Mouse (Mus musculus) retina, embryonic 14.5 days (tissue): ENCODE measurements around the gene Acot3.
"Not testable (repeated sequence)": the region's sequence is repeated elsewhere in the genome, so short reads cannot be mapped to it uniquely, and the experiment has no call there.

Source experiments
- DNase-seq: peaks from one replicate; pipeline ENCODE4 v3.0.0-alpha.2; 2015; ENCODE audit warnings: low spot score

Gene Acot3

GRCm38 (mm10) chr12:84051937-84052474 is at the start of gene Acot3:
Gene Acot3 (plus strand): TSS chr12:84052144.
- no peak for DNase-seq

GRCm38 (mm10) chr12:84003866-84004265 is 48.1 kb upstream of the Acot3 start:
- no peak for DNase-seq

GRCm38 (mm10) chr12:84008251-84008650 is 43.7 kb upstream of the Acot3 start:
- no peak for DNase-seq

GRCm38 (mm10) chr12:84008729-84009128 is 43.2 kb upstream of the Acot3 start:
- DNase-seq: no peak

- DNase-seq: peak; percentile 74
These were observed 42.6 kb upstream of the Acot3 start, which contains the start of gene Acot1 for GRCm38 (mm10) chr12:84009171-84009965. Gene Acot1 (plus strand): TSS chr12:84009490.

- DNase-seq: peak; percentile 4
These were observed 41.7 kb upstream of the Acot3 start for GRCm38 (mm10) chr12:84010201-84010600.

- peak; percentile 82 for DNase-seq
These were observed 40.5 kb upstream of the Acot3 start for GRCm38 (mm10) chr12:84011251-84012040.

GRCm38 (mm10) chr12:84013130-84013529 is 38.8 kb upstream of the Acot3 start:
- peak; percentile 26 for DNase-seq

- DNase-seq: no peak
These were observed 38.2 kb upstream of the Acot3 start for GRCm38 (mm10) chr12:84013701-84014100.

GRCm38 (mm10) chr12:84020528-84020927 is 31.4 kb upstream of the Acot3 start:
- not testable (repeated sequence) for DNase-seq

GRCm38 (mm10) chr12:84022266-84022665 is 29.7 kb upstream of the Acot3 start:
- not testable (repeated sequence) for DNase-seq

- no peak for DNase-seq
These were observed 28.7 kb upstream of the Acot3 start for GRCm38 (mm10) chr12:84023052-84023745.

- DNase-seq: no peak
These were observed 26.1 kb upstream of the Acot3 start for GRCm38 (mm10) chr12:84025888-84026287.

- not testable (repeated sequence) for DNase-seq
These were observed 23.6 kb upstream of the Acot3 start for GRCm38 (mm10) chr12:84028328-84028727.

GRCm38 (mm10) chr12:84029043-84029442 is 22.9 kb upstream of the Acot3 start:
- not testable (repeated sequence) for DNase-seq

- DNase-seq: peak; percentile 87
These were observed 21.1 kb upstream of the Acot3 start for GRCm38 (mm10) chr12:84030659-84031332.

GRCm38 (mm10) chr12:84032854-84033253 is 19.1 kb upstream of the Acot3 start:
- DNase-seq: no peak

- DNase-seq: not testable (repeated sequence)
These were observed 18.6 kb upstream of the Acot3 start for GRCm38 (mm10) chr12:84033302-84033701.

- DNase-seq: no peak
These were observed 17.8 kb upstream of the Acot3 start for GRCm38 (mm10) chr12:84034108-84034507.

GRCm38 (mm10) chr12:84038241-84038640 is 13.7 kb upstream of the Acot3 start, which contains the start of gene Acot4:
Gene Acot4 (plus strand): TSS chr12:84038379.
- DNase-seq: peak; percentile 35

GRCm38 (mm10) chr12:84038691-84039111 is 13.2 kb upstream of the Acot3 start, which contains the start of gene Gm49366:
Gene Gm49366 (plus strand): TSS chr12:84038935.
- DNase-seq: peak; percentile 49
